Mouse (Mus musculus): Measurements from ENCODE around the gene Adcy1.

The Adcy1 gene

GRCm38 (mm10) chr11:7226810-7227550 is 163.7 kb downstream of the Adcy1 start:
- no peak for DNase-seq

- DNase-seq: no peak
Observed at GRCm38 (mm10) chr11:7228107-7228506, 164.8 kb downstream of the Adcy1 start.
